Mouse (Mus musculus): ENCODE results near the gene Mrap.

GRCm38 (mm10) chr16:90765195-90765877, 27.3 kb downstream of the Mrap start:
- TF ChIP-seq POLR2A (IDR thresholded peaks at IDR 0.05; ENCODE audit: low read depth, low read length), result no peak
- no peak for TF ChIP-seq GABPA (IDR thresholded peaks at IDR 0.05; ENCODE audit: insufficient replicate concordance, low read depth, low read length)
- no peak for TF ChIP-seq SIN3A (IDR thresholded peaks at IDR 0.05; ENCODE audit: low read length)
- no peak for TF ChIP-seq HCFC1 (IDR thresholded peaks at IDR 0.05; ENCODE audit: low read depth, low read length)
- no peak for TF ChIP-seq JUND (conservative IDR thresholded peaks at IDR 0.05; ENCODE audit: low read depth, low read length)
- no peak for TF ChIP-seq ZNF384 (IDR thresholded peaks at IDR 0.05; ENCODE audit: low read depth, low read length)
- no peak for TF ChIP-seq CTCF (conservative IDR thresholded peaks at IDR 0.05 in 1 of 2, IDR thresholded peaks at IDR 0.05 in 1 of 2; ENCODE audit: low read depth in 2 of 2, low read length in 2 of 2)

All from CH12.LX (cell line).